1 mouse cellular context compared by ENCODE assay signal in the genomic region with DNA sequence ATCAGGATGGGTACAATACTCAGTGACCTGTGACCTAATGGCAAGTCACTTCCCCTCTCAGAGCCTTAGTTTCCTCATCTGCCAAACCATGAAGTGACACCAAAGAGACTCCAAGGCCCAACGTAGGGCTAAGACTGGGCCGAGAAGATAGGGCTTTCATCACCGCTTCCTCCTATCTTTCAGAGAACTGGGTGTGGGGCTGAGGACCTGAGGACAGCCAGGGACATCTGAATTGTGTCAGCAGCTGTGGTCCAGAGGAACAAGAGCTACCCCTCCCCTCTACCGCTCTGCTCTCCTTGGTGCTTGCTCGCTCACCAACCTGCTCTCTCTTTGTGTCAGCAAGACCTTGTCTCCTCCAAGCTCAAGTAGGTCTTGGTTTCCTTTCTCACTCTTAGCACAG.
TF ChIP-seq lines count a peak whose summit lies in the region.

No protein-coding gene starts in this region.

TF ChIP-seq in MEL, 35 proteins besides CTCF, POLR2A, EP300 and RAD21 (continued from another document):
- TF ChIP-seq ELF1 (IDR thresholded peaks at IDR 0.05; ENCODE audit: low read depth, low read length) (no peak), ETS1 (IDR thresholded peaks at IDR 0.05; ENCODE audit: low read depth, low read length) (no peak), UBTF (IDR thresholded peaks at IDR 0.05; ENCODE audit: borderline replicate concordance, insufficient read depth, low read depth, low read length) (no peak), GABPA (IDR thresholded peaks at IDR 0.05; ENCODE audit: low read depth, low read length) (no peak), TAL1 (IDR thresholded peaks at IDR 0.05; ENCODE audit: low read length) (peak; percentile 54), MAZ (IDR thresholded peaks at IDR 0.05; ENCODE audit: low read depth, low read length) (no peak), E2F4 (IDR thresholded peaks at IDR 0.05; ENCODE audit: borderline replicate concordance, low read depth, low read length) (no peak)
